In the genomic region with DNA sequence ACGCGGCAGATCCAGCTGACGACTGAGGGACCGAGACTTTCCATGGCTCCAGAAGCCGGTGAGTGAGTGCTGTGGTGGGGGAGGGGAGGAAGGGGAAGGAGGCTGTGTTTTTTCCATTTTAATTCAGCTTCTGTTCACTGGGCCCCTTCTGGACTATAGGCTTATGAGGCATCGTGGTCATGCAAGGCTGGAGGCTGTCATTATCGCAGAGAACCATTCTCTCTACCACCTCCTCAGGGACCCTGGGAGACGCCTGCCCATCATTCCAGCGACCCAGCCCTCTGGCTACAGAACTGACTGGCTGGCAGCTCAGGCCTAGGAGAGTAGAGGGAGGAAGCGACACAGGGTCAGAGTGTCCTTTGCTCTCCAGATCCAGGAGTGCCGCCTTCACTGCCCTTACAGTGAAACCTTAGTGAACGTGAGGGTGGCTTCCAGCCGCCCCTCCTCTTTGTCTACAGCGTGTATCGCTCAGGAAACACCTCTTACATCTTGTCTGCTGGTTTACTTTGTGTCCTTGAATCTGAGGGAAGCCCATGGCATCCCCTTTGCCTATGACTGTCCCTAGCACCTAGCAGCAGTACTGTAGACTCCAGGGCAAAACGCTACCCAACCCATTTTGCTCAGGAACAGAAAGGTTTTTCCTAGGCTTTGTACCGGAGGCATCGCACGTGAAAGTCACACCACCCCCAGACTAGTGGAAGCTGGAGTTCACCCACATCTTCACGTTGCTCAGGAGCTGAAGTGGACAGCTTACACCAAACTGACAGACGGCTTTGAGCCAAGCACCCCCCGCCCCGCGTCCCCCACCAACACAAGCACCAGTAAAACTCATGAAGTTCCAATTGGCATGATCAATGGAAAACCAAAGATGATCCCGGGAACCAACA, we compare ENCODE assay signal across 11 mouse cellular contexts. TPM values are rescaled to one million over a fixed set of nuclear protein-coding genes. Genes with fewer than 3 reads are reported as not detected.
DNase-seq lines count a peak whose midpoint lies in the region; ATAC-seq lines count a peak whose summit lies in the region.
"Had no signal": no experiment of that assay in that cellular context is flagged by ENCODE, and none has a peak within 500 bp of the region (broad histone marks: within the 10 kb centered on the region; RNA-seq: fewer than 3 reads in every experiment).

No protein-coding gene starts in this region.

- 3% methylated on average over 25 of the region's 25 CpGs for WGBS in heart, embryonic 15.5 days
- WGBS in embryonic facial prominence, embryonic 14.5 days = 3% methylated on average over 25 of the region's 25 CpGs
- WGBS in hindbrain, embryonic 16.5 days = 4% methylated on average over 25 of the region's 25 CpGs
- WGBS in neural tube, embryonic 11.5 days = 2% methylated on average over 25 of the region's 25 CpGs

- DNase-seq in heart, adult 11 months = no peak
- no peak for DNase-seq in embryonic facial prominence, embryonic 14.5 days (ENCODE audit: low spot score)
- DNase-seq in neural tube, embryonic 11.5 days (ENCODE audit: low spot score) = peak; percentile 65
- DNase-seq in Muller cell, postnatal 12 days (ENCODE audit: inconsistent ontology term) = no peak
- no peak for DNase-seq in right cerebral cortex, adult 2 months (ENCODE audit: low spot score in 2 of 2)
- no peak for DNase-seq in adrenal gland, postnatal 4 days (ENCODE audit: low spot score in 2 of 2)
- DNase-seq: cerebellum, adult 11 months; heart, postnatal 36 days; lung, postnatal 36 days had no signal

- no peak overlapping the region for H3K27ac ChIP-seq in heart, embryonic 15.5 days
- H3K27ac ChIP-seq in embryonic facial prominence, embryonic 14.5 days (replicated peaks; ENCODE audit: low read depth, low read length) = no peak overlapping the region
- H3K27ac ChIP-seq in hindbrain, embryonic 16.5 days (ENCODE audit: low read depth, low read length) = peak overlapping the region; percentile 55; the same call in 1 of the 2 replicates
- peak overlapping the region; percentile 95 for H3K27ac ChIP-seq in neural tube, embryonic 11.5 days (ENCODE audit: low read depth, low read length)

- peak overlapping the region; percentile 55; the same call in 1 of the 2 replicates for H3K4me3 ChIP-seq in heart, embryonic 15.5 days
- H3K4me3 ChIP-seq in embryonic facial prominence, embryonic 14.5 days (ENCODE audit: low read depth, low read length) = no peak overlapping the region
- H3K4me3 ChIP-seq in hindbrain, embryonic 16.5 days (ENCODE audit: low read length) = no peak overlapping the region
- no peak overlapping the region for H3K4me3 ChIP-seq in neural tube, embryonic 11.5 days (ENCODE audit: low read depth, low read length)

- H3K9me3 ChIP-seq in heart, embryonic 15.5 days (replicated peaks) = no peaks in the 10 kb centered on the region
- H3K9me3 ChIP-seq in embryonic facial prominence, embryonic 14.5 days (ENCODE audit: control insufficient read depth, low read length) = no peaks in the 10 kb centered on the region
- no peaks in the 10 kb centered on the region for H3K9me3 ChIP-seq in hindbrain, embryonic 16.5 days (ENCODE audit: control insufficient read depth, low read length)
- no peaks in the 10 kb centered on the region for H3K9me3 ChIP-seq in neural tube, embryonic 11.5 days (ENCODE audit: control insufficient read depth, low read length)

- no peak overlapping the region for H3K9ac ChIP-seq in heart, embryonic 15.5 days
- H3K9ac ChIP-seq in embryonic facial prominence, embryonic 14.5 days (ENCODE audit: low read depth, low read length) = no peak overlapping the region
- peak overlapping the region; percentile 14 for H3K9ac ChIP-seq in hindbrain, embryonic 16.5 days (ENCODE audit: low read depth, low read length)
- H3K9ac ChIP-seq in neural tube, embryonic 11.5 days (ENCODE audit: low read length) = peak overlapping the region; percentile 81

- peaks cover 28% of the 10 kb centered on the region for H3K4me1 ChIP-seq in heart, embryonic 15.5 days (replicated peaks)
- H3K4me1 ChIP-seq in embryonic facial prominence, embryonic 14.5 days (ENCODE audit: control insufficient read depth, insufficient read depth, low read length) = peaks cover 9% of the 10 kb centered on the region; the same call in 1 of the 2 replicates
- H3K4me1 ChIP-seq in hindbrain, embryonic 16.5 days (ENCODE audit: control insufficient read depth, insufficient read depth, low read depth, low read length) = peaks cover 40% of the 10 kb centered on the region
- H3K4me1 ChIP-seq in neural tube, embryonic 11.5 days (ENCODE audit: control insufficient read depth, insufficient read depth, low read length) = peaks cover 29% of the 10 kb centered on the region

- H3K36me3 ChIP-seq in heart, embryonic 15.5 days = no peaks in the 10 kb centered on the region
- no peaks in the 10 kb centered on the region for H3K36me3 ChIP-seq in embryonic facial prominence, embryonic 14.5 days (ENCODE audit: control insufficient read depth, insufficient read depth, low read length)
- H3K36me3 ChIP-seq in hindbrain, embryonic 16.5 days (ENCODE audit: control insufficient read depth, insufficient read depth, low read length) = no peaks in the 10 kb centered on the region
- H3K36me3 ChIP-seq in neural tube, embryonic 11.5 days (ENCODE audit: control insufficient read depth, insufficient read depth, low read length) = no peaks in the 10 kb centered on the region

- ATAC-seq in heart, embryonic 15.5 days (replicated peaks; ENCODE audit: insufficient number of reproducible peaks, insufficient read depth, low FRiP score, low read depth) = no peak
- no peak for ATAC-seq in embryonic facial prominence, embryonic 14.5 days (ENCODE audit: low read depth)
- ATAC-seq in hindbrain, embryonic 16.5 days = peak; percentile 53
- ATAC-seq in neural tube, embryonic 11.5 days (ENCODE audit: insufficient read depth, low FRiP score, low TSS enrichment) = peak; percentile 25; the same call in 1 of the 2 replicates

- H3K27me3 ChIP-seq in heart, embryonic 15.5 days = peaks cover 79% of the 10 kb centered on the region
- peaks cover 62% of the 10 kb centered on the region for H3K27me3 ChIP-seq in embryonic facial prominence, embryonic 14.5 days (replicated peaks; ENCODE audit: control insufficient read depth, insufficient read depth, low read length)
- no peaks in the 10 kb centered on the region for H3K27me3 ChIP-seq in hindbrain, embryonic 16.5 days (replicated peaks; ENCODE audit: control insufficient read depth, insufficient read depth, low read length)
- peaks cover 33% of the 10 kb centered on the region for H3K27me3 ChIP-seq in neural tube, embryonic 11.5 days (ENCODE audit: control insufficient read depth, insufficient read depth, low read length)

- H3K4me2 ChIP-seq in heart, embryonic 15.5 days = peak overlapping the region; percentile 97; the same call in 1 of the 2 replicates
- H3K4me2 ChIP-seq in embryonic facial prominence, embryonic 14.5 days (ENCODE audit: low read depth, low read length) = peak overlapping the region; percentile 95
- H3K4me2 ChIP-seq in hindbrain, embryonic 16.5 days (ENCODE audit: low read length) = peak overlapping the region; percentile 93
- H3K4me2 ChIP-seq in neural tube, embryonic 11.5 days (ENCODE audit: low read depth) = peak overlapping the region; percentile 92

RNA-seq across cellular contexts. Expression of a gene that starts 34.0 kb away (rescaled TPM):
- 0.04 TPM in 1 of 2 replicates, not detected in the other for polyA plus RNA-seq in heart, embryonic 15.5 days (2015; fragmentation: Nextera tagmentation; extraction: Ambion mirVana)
- 0.29 TPM in 2 replicates for polyA plus RNA-seq in embryonic facial prominence, embryonic 14.5 days (2014; fragmentation: Nextera tagmentation; extraction: Ambion mirVana)
- polyA plus RNA-seq in hindbrain, embryonic 16.5 days (2015; fragmentation: Nextera tagmentation; extraction: Ambion mirVana) = 7.6 and 8.0 TPM in 2 replicates
- 23.0 and 25.1 TPM in 2 replicates for polyA plus RNA-seq in neural tube, embryonic 11.5 days (2014; fragmentation: Nextera tagmentation; extraction: Ambion mirVana)
- total RNA-seq in adrenal gland, postnatal 4 days (2021) = under 1 TPM; 0.53 to 0.59 TPM
- total RNA-seq: heart, postnatal 36 days had no signal

RNA-seq across cellular contexts. Expression of a gene that starts 51.0 kb away (rescaled TPM):
- 0.40 and 0.87 TPM in 2 replicates for polyA plus RNA-seq in heart, embryonic 15.5 days (2015; fragmentation: Nextera tagmentation; extraction: Ambion mirVana)
- 2.4 and 2.8 TPM in 2 replicates for polyA plus RNA-seq in embryonic facial prominence, embryonic 14.5 days (2014; fragmentation: Nextera tagmentation; extraction: Ambion mirVana)
- 1.8 and 2.3 TPM in 2 replicates for polyA plus RNA-seq in hindbrain, embryonic 16.5 days (2015; fragmentation: Nextera tagmentation; extraction: Ambion mirVana)
- 1.0 and 1.1 TPM in 2 replicates for polyA plus RNA-seq in neural tube, embryonic 11.5 days (2014; fragmentation: Nextera tagmentation; extraction: Ambion mirVana)
- 1 to 10 TPM; 2.4 to 6.2 TPM for total RNA-seq in adrenal gland, postnatal 4 days (2021)

RNA-seq across cellular contexts. Expression of a gene that starts 58.0 kb away (rescaled TPM):
- polyA plus RNA-seq in heart, embryonic 15.5 days (2015; fragmentation: Nextera tagmentation; extraction: Ambion mirVana) = 5.3 and 10.3 TPM in 2 replicates
- 12.0 and 13.6 TPM in 2 replicates for polyA plus RNA-seq in embryonic facial prominence, embryonic 14.5 days (2014; fragmentation: Nextera tagmentation; extraction: Ambion mirVana)
- polyA plus RNA-seq in hindbrain, embryonic 16.5 days (2015; fragmentation: Nextera tagmentation; extraction: Ambion mirVana) = 28.6 and 32.1 TPM in 2 replicates
- polyA plus RNA-seq in neural tube, embryonic 11.5 days (2014; fragmentation: Nextera tagmentation; extraction: Ambion mirVana) = 17.5 and 18.8 TPM in 2 replicates
- 10 to 100 TPM; 47.2 to 58.2 TPM for total RNA-seq in adrenal gland, postnatal 4 days (2021)

Comparison
In these comparisons a context has a peak if more than half of its experiments do, and no peak if none do; other contexts are left out.
1. ATAC-seq: peak in hindbrain, embryonic 16.5 days (single experiment) and neural tube, embryonic 11.5 days (single experiment); none in heart, embryonic 15.5 days (single experiment) and embryonic facial prominence, embryonic 14.5 days (single experiment).
2. H3K27ac ChIP-seq: peak in hindbrain, embryonic 16.5 days (single experiment) and neural tube, embryonic 11.5 days (single experiment); none in heart, embryonic 15.5 days (single experiment) and embryonic facial prominence, embryonic 14.5 days (single experiment).
3. H3K9ac ChIP-seq: peak in hindbrain, embryonic 16.5 days (single experiment) and neural tube, embryonic 11.5 days (single experiment); none in heart, embryonic 15.5 days (single experiment) and embryonic facial prominence, embryonic 14.5 days (single experiment).
4. Peak in every context shown above with its lines, with median percentiles within 50 percentile points of each other: H3K4me2 ChIP-seq.